Mouse (Mus musculus) spleen, adult 18-20 months (tissue): Measurements from ENCODE around the gene Cd7.
A peak's percentile ranks its signal among the peaks of the same experiment; 100 is the strongest.

Source experiments
- DNase-seq, 2 experiments: peaks; one replicate each; pipeline ENCODE4 v3.0.0; 2022; ENCODE audit warnings: mixed read lengths in 2 of 2

The Cd7 gene

GRCm38 (mm10) chr11:120990126-120990781, 49.0 kb downstream of the Cd7 start:
- DNase-seq: peak in 1 of 2 experiments; percentile 42

GRCm38 (mm10) chr11:120989523-120989922, 49.7 kb downstream of the Cd7 start:
- DNase-seq: no peak

GRCm38 (mm10) chr11:120988410-120988809, 50.8 kb downstream of the Cd7 start:
- no peak for DNase-seq

GRCm38 (mm10) chr11:120987608-120988007, 51.6 kb downstream of the Cd7 start:
- DNase-seq: no peak
